ENCODE assay signal across 23 mouse cellular contexts in genomic region chr1:127416971-127417370, GRCm38 (mm10).
DNase-seq lines count a peak whose midpoint lies in the region; ATAC-seq and TF ChIP-seq lines count a peak whose summit lies in the region.
"Had no signal": no experiment of that assay in that cellular context is flagged by ENCODE, and none has a peak within 500 bp of the region (broad histone marks: within the 10 kb centered on the region; RNA-seq: fewer than 3 reads in every experiment).

No protein-coding gene starts in this region.

- DNase-seq in liver, adult 2 months (ENCODE audit: extremely low read depth, low read depth, low spot score) = peak; percentile 69
- DNase-seq in liver, postnatal 0 days = no peak
- peak; percentile 93 for DNase-seq in Muller cell, postnatal 12 days (ENCODE audit: inconsistent ontology term)
- peak; percentile 59 for DNase-seq in brain, embryonic 14.5 days (ENCODE audit: low read depth)
- DNase-seq in right cerebral cortex, adult 2 months (ENCODE audit: low spot score in 2 of 2) = no peak
- DNase-seq: adrenal gland, adult 8-10 months; adrenal gland, postnatal 14 days; adrenal gland, postnatal 36 days; cerebellum, adult 11 months; cerebellum, adult 18-20 months; cerebellum, adult 8-10 months; cerebellum, adult 9-11 months; cerebellum, postnatal 14 days; cerebellum, postnatal 36 days; embryo, embryonic 11 days had no signal

- TF ChIP-seq CTCF in liver, adult 2 months (IDR thresholded peaks at IDR 0.05; ENCODE audit: low read depth, low read length) = no peak
- no peak for TF ChIP-seq CTCF in liver, postnatal 0 days (IDR thresholded peaks at IDR 0.05; ENCODE audit: low read depth)
- TF ChIP-seq CTCF in brain, embryonic 14.5 days (IDR thresholded peaks at IDR 0.05; ENCODE audit: borderline replicate concordance, extremely low read depth, insufficient read depth, insufficient read length) = no peak

- H3K4me3 ChIP-seq in liver, adult 2 months (ENCODE audit: insufficient read depth, low read depth, low read length) = no peak overlapping the region
- H3K4me3 ChIP-seq in liver, postnatal 0 days (ENCODE audit: low read depth, low read length) = no peak overlapping the region
- H3K4me3 ChIP-seq: embryonic facial prominence, embryonic 13.5 days; embryonic facial prominence, embryonic 15.5 days; erythroblast, embryonic 14.5 days; forebrain, embryonic 10.5 days; forebrain, embryonic 12.5 days had no signal

- TF ChIP-seq POLR2A in liver, adult 2 months (IDR thresholded peaks at IDR 0.05; ENCODE audit: extremely low read depth, insufficient read depth, low read length) = no peak
- TF ChIP-seq POLR2A in brain, embryonic 14.5 days (IDR thresholded peaks at IDR 0.05; ENCODE audit: borderline replicate concordance, extremely low read depth, insufficient read depth, insufficient read length, poor library complexity, severe bottlenecking) = no peak

- ATAC-seq in liver, postnatal 0 days = no peak
- ATAC-seq: activated CD4-positive, CD25-positive, alpha-beta regulatory T cell, adult 4 months; forebrain, embryonic 16.5 days; Patski had no signal

- no peak overlapping the region for H3K9ac ChIP-seq in liver, adult 2 months (ENCODE audit: low read depth, low read length)
- no peak overlapping the region for H3K9ac ChIP-seq in liver, postnatal 0 days (replicated peaks)
- H3K9ac ChIP-seq: embryonic facial prominence, embryonic 13.5 days; embryonic facial prominence, embryonic 15.5 days; forebrain, embryonic 12.5 days had no signal

- TF ChIP-seq EP300 in liver, postnatal 0 days (IDR thresholded peaks at IDR 0.05; ENCODE audit: low read depth) = no peak

- no peaks in the 10 kb centered on the region for H3K79me2 ChIP-seq in liver, adult 2 months (ENCODE audit: control insufficient read depth, insufficient read depth, low read length)

- H3K36me3 ChIP-seq in liver, adult 2 months (ENCODE audit: control insufficient read depth, insufficient read depth, low read length) = 0 out of 2 replicates have a peak, but pooled peaks cover 2% of the 10 kb centered on the region
- peaks cover 5% of the 10 kb centered on the region; the same call in 1 of the 2 replicates for H3K36me3 ChIP-seq in liver, postnatal 0 days (replicated peaks; ENCODE audit: insufficient read depth, low read length)

- H3K4me1 ChIP-seq in liver, adult 2 months (ENCODE audit: control insufficient read depth, insufficient read depth, low read length) = peaks cover 3% of the 10 kb centered on the region; the same call in 1 of the 2 replicates
- no peaks in the 10 kb centered on the region; the same call in 1 of the 2 replicates for H3K4me1 ChIP-seq in liver, postnatal 0 days (ENCODE audit: insufficient read depth)

- no peaks in the 10 kb centered on the region for H3K9me3 ChIP-seq in liver, postnatal 0 days (ENCODE audit: low read length)
- H3K9me3 ChIP-seq: embryonic facial prominence, embryonic 13.5 days; embryonic facial prominence, embryonic 15.5 days; forebrain, embryonic 10.5 days; forebrain, embryonic 12.5 days had no signal

- WGBS in liver, adult 2 months = 63% methylated on average over 1 of the region's 1 CpGs
- 73% methylated on average over 1 of the region's 1 CpGs for WGBS in liver, postnatal 0 days (ENCODE audit: insufficient replicate concordance)

- no peak overlapping the region for H3K27ac ChIP-seq in liver, adult 2 months (replicated peaks; ENCODE audit: insufficient read depth, low read depth, low read length)
- no peak overlapping the region for H3K27ac ChIP-seq in liver, postnatal 0 days (ENCODE audit: low read depth)
- H3K27ac ChIP-seq: embryonic facial prominence, embryonic 13.5 days; embryonic facial prominence, embryonic 15.5 days; forebrain, embryonic 10.5 days; forebrain, embryonic 12.5 days had no signal

- no peaks in the 10 kb centered on the region for H3K27me3 ChIP-seq in liver, adult 2 months (ENCODE audit: control insufficient read depth, insufficient read depth, low read length)
- no peaks in the 10 kb centered on the region for H3K27me3 ChIP-seq in liver, postnatal 0 days (ENCODE audit: insufficient read depth, low read length)
- H3K27me3 ChIP-seq: embryonic facial prominence, embryonic 13.5 days; embryonic facial prominence, embryonic 15.5 days; forebrain, embryonic 12.5 days; Patski had no signal

- H3K4me2 ChIP-seq in liver, postnatal 0 days (ENCODE audit: low read depth, low read length) = no peak overlapping the region
- H3K4me2 ChIP-seq: embryonic facial prominence, embryonic 13.5 days; embryonic facial prominence, embryonic 15.5 days; forebrain, embryonic 12.5 days had no signal

Comparison
In these comparisons a context has a peak if more than half of its experiments do, and no peak if none do; other contexts are left out.
1. DNase-seq: peak in liver, adult 2 months (single experiment), Muller cell, postnatal 12 days (single experiment) and brain, embryonic 14.5 days (single experiment); none in liver, postnatal 0 days (single experiment) and right cerebral cortex, adult 2 months (0 of 2).